Mouse (Mus musculus): ENCODE measurements around the gene Trp53inp2. TPM values are rescaled to one million over a fixed set of nuclear protein-coding genes. Genes with fewer than 3 reads are reported as not detected.

The Trp53inp2 gene
- 100 to 1,000 TPM; 433 to 445 TPM for total RNA-seq (2021)
- long read RNA-seq, experiment 1, transcript Trp53inp2-201 (4 exons, 3,979 nt), result major isoform, 64 of 143 reads
- long read RNA-seq, experiment 1, partial matches to known transcripts, result 3 of 143 reads
- long read RNA-seq, experiment 1, other reads (novel, unspliced or antisense), result 72 of 143 reads
- long read RNA-seq, experiment 2, transcript Trp53inp2-201 (4 exons, 3,979 nt), result major isoform, 15 of 73 reads
- long read RNA-seq, experiment 2, partial matches to known transcripts, result 55 of 73 reads
- long read RNA-seq, experiment 2, other reads (novel, unspliced or antisense), result 3 of 73 reads

DNA sequence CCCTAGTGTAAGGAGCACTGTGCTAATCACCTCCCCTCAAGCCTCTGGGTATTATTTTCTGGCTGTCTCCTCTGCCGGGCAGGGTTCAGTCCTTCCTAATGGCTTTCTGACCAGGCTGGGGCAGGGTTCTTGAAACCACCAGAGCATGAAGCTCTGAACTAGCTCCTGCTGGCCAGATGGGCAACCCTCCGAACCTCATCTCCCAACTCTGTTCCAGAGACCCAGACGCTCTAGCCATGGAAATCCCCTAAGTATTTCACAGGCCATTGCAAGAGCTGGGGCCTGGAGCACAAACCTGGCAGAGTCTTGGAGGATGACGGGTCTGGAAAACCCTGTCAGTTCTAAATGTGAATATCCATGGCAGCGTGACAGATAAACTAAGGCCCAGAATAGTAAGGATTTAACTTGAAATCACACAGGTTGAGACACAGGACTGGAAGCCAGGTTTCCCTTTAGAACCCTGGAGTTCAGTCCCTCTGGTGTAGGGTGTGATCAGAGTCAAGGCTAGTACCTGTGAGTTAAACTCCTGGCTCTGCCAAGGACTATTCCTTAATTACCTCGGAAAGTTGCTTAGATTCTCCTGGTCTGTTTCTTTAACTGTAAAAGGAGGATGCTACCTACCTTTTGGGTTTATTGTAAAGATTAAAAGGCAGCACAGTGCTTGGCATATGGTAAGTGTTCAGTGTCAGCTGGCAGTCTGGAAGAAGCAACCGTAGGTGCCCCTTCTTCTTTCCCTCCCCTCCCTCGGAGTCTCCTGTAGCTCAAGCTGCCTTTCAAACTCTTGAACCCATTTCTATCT is at the start of gene Trp53inp2:
Trp53inp2 (plus strand) TSS at position 799 of the 799 bp plus-strand sequence.
- DNase-seq, result peak in 1 of 2 experiments; percentile 28

DNA sequence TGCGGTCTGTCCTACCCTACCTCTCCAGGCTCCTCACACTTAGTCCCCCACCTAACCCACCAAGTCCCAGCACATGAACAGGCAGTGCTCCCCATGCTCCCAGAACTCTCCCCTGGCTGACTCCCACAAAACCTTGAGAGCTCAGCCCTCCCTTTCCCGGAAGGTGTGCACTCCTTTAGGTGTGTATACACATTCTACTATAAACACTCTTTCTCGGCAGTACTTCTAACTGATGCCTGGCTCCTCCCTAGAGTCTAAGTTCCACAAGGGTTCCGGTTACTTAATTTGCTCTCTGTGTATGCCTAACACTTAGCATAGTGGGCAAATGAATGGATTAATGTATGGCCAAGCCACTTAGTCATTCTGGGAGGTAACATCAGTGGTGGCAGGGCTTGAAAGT is 49.5 kb upstream of the Trp53inp2 start:
- DNase-seq, result no peak

DNA sequence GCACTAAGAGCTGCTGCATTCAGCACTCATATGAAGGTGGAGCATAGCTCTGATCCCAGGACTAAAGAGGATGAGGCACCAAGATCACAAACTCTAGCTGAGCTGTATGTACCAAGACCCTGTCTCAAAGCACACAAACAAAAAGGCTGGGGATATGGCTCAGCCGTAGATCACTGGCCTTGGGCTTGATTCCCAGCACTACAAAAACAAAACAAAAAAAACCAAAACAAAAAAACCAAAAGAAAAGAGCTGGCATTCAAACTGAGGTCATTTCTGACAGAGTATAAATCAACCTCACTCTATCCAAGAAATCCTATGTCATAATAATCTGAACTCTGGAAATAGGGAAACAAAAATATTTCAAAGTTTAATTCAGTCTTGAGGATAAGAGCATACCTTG is 47.4 kb upstream of the Trp53inp2 start:
- DNase-seq, result no peak

DNA sequence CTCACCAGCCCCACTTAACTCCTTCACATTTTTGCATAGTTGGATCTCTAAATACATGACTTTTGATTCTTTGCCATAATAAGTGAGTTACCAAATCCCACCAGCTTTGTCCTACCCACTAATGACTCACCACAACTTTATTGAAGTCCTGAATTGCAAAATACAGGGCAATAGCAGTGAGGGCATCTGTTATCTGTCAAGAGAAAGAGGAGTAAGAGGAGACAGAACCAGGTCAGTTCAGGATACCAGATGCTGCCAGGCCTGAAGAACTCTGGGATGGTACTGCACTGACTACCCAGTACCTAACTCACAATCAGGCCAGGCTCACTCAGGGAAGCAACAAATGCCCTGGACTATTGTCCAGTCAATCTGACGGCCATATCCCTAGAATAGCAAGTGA is 45.6 kb upstream of the Trp53inp2 start:
- no peak for DNase-seq

DNA sequence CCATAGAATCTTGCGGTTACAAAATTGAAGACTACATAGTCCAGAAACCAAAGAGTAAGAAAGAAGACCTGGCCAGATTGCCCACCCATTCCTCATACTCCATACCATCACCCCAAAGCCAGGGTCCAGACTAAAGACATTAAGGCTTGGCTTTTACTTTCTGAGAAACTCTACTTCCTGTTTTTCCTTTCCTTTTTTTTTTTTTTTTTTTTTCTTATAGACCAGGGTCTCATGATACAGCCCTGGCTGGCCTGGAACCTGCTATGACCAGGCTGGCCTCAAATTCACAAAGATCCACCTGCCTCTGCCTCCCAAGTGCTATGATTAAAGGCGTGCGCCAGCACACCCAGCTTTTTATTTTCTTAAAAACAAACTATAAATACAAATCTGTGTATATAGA is 44.6 kb upstream of the Trp53inp2 start:
- no peak for DNase-seq

DNA sequence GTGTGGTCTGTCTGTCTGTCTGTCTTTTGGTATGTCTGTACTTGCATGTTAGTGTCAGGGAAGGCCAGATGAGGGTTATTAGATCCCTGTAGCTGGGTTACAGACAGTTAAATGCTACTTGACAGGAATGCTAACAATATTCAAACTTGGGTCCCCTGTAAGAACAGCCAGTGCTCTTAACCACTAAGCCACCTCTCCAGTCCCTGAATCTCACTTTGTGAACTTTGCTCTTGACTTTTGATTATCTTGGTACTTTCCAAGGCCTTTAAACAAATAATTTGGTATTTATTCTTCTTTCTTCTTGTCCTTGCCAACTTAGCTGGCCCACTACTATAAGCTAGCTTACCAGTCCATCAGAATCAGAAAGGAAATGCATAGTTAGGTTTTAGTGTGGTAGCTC is 40.7 kb upstream of the Trp53inp2 start:
- DNase-seq, result no peak

DNA sequence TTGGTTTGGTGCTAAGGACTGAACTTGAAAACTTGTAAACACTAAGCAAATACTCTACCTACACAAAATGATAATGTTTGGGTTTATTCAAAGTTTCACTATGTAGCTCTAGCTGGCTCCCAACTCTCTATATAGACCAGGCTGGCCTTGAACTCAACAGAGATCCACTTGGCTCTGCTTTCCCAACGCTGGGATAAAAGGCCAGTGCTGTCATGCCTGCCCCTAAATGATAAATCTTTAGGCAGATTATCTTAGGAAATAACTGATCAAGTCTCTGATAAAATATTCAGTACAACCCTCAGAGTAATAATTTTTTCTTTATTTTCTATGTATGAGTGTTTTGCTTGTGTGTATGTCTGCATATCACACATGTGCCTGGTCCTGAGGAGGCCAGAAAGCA is 34.2 kb upstream of the Trp53inp2 start:
- no peak for DNase-seq

DNA sequence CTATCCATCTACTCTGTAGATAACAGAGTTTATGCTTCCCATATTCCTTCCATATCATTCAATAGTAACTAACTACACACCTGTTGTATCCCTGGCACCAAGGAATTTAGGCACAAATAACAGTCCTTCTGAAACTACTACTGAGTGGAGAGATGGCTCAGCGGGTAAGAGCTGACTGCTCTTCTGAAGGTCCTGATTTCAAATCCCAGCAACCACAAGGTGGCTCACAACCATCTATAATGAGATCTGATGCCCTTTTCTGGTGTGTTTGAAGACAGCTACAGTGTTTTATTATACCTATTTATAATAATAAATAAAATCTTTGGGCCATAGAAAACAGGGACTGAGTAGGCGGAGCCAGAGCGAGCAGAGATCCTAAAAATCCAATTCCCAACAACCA is 26.5 kb upstream of the Trp53inp2 start:
- no peak for DNase-seq

DNA sequence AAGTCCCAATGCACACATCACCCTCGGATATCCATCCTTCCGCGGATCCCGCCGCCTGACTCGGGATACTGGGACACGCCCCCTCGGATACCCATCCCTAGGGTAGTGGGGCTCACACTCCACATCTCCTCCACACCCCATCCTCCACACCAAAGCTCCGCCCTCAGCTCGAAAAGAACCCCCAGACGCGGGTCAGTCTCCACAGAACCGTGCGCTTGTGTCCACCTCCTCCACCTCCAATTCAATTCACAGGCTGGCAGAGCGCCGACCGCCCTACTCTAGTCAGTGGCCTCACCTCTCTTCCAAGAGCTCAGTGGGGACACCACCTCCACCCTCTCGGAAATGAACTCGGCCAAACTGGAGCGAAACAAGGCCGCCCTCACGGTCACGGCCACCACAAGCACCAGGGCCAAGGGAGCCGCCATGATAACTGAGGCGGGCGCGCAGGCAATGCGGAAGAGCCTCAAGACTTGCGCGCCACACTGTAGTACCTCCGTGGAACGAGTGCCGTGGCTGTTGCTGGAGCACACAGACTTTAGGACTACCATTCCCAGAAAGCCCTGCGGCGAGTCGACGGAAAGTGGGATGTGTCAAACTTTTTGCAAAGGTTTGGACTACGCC is 23.8 kb upstream of the Trp53inp2 start, which contains the start of gene Pigu:
Pigu (minus strand) TSS at position 460 of the 621 bp plus-strand sequence.
- peak; percentile 97 for DNase-seq

DNA sequence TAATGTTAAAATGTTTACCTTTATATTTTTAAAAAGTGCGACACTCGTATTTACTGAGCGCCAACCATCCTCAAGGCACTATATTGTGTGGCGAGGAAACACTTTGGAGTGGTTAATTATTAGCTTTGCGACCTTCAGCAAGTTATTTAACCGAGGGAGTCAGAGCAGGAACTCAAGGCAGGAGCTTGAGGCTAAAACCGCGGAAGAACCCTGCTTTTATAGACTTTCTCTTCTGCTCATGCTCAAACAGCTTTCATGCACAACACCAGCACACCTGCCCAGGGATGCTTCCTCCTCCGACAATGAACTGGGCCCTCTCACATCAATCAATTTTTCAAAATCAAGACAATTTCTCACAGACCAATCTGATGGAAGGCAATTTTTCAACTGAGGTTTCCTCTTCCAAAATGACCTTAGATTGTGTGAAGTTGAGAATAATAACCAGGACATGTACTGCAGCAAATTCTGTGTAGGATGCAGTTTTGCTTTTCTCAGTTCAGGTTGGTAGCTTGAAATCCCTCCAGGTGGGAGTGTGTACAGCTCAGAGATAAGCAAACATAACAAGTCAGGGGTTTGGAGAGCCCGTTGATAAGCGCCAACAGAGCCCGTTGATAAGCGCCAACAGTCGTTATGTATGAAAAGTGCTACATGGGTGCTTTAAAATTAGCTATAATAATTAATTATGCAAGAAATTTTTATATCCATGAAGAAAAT is 23.0 kb upstream of the Trp53inp2 start:
- DNase-seq, result peak in 1 of 2 experiments; percentile 48

DNA sequence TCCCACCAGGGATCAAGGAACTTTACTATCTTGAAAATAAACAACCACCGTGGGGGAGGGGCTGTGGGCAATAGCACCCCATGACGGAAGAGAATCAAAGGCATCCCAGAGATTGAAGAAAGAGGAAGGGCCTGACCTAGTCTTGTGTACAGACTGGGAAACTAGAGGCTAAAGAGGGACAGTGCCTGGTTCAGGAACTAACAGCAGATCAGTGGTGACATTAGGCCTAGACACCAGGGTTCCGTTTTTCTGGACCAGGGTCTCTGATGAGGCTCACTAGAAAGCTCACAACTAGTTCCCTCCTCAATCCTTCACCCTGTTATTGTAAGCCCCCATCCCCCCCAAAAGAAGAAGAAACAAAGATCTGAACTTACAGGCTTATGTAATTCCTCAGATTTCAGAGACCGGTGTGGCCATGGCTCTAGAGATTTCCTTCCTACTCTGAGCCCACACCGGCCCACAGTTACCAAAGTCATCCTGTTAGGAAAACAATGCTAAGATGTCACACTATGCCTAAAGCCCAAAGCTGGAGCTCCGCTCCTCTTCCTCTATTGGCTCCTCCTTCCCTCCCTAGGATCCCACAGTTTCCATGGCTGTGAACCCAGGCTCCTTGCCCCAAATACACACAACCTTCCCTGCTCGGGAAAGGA is 13.1 kb upstream of the Trp53inp2 start:
- DNase-seq, result peak in 1 of 2 experiments; percentile 25

DNA sequence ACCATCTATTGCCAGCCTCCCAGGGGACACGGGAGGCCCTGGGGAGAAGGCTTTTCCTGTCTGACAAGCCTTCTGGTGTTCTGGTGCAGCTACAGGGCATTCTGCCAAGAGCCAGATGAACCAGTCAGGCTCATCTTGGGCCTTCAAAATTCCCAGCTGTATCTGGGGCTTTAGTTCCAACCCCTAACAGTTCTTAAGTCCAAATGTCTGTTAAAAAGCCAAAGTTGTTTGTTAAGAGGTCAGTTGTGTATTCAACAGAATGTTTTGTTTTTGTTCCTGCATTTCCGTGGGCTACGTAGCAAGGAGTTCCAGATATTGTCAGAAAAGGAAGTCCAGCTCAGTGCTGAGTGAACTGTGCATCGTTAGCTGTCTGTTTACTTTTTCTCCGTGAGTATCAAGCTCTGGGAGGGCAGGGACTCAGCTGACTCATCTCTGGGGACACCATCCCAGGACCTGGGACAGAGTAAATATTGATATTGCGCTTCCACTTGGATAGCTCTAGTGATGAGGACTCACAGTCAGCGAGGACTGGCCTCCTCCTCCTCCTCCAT is 11.5 kb upstream of the Trp53inp2 start:
- DNase-seq, result peak; percentile 82 to 85

DNA sequence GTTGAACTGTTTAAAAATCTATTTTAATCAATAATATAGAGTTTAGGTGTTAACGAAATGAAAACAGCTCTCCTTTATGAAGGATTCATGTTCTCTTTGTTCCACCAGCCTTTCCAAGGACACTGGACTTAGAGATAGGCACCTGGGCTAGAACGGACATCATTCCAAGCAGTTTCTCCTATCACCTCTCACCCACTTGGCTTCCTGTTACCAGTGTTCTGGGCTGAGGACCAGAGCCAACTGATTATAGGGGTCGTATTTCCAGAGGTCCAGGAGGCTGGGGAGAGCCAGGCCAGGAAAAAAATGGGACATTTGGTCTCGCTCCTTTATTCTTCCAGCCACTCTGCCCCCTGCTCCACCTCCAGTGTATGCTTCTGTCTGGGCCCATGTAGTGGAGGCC is 8.4 kb upstream of the Trp53inp2 start:
- peak; percentile 44 to 72 for DNase-seq

DNA sequence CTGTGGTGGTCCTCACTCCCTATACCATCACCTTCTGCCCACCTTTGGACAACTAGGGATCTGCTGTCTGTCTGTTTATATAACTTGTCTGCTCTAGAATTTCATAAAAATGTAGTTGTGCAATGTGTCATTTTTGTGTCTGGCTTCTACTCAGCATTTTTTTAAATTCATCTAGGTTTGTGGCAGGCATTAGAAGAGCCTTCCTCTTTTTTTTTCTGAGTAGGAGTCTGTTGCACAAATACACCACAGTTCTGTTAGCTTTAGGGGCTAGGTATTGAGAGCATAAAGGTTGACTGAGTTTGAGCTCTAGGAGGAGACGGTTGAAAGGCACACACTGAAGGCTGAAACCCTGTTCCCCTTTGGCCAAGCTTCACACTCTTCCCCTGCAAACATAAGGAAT is 7.6 kb upstream of the Trp53inp2 start:
- no peak for DNase-seq

DNA sequence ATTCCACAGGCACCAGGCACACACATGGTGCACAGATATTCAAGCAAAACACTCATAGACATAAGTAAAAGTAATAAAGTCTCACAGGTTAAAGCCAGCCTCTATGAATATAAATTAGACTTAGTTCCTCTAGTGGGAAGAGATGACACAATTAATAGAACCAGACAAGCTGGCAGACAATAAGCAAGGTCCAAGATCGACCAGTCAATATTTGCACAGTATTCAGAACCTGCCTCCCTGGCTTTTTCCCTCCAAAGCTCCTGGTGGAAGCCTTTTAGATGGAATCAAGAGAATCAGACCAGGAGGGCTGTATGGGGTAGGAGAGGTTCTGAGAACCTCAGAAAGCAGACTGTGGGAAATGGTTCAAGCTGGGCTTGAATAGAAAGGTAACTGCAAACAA is 7.0 kb upstream of the Trp53inp2 start:
- DNase-seq, result no peak

DNA sequence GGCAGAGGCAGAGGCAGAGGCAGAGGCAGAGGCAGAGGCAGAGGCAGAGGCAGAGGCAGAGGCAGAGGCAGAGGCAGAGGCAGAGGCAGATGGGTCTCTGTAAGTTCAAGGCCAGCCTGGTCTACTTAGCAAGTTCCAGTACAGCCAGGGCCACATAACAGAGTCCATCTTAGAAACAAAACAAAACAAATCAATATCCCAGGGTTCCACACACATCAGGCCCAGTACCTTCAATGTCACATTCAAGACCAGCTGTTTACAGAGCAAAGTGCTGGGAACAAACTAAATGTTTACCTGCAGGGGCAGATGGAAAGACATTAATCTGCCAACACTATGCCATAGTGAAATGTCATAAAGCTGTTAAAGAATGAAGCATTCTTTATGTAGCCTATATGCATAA is 6.3 kb upstream of the Trp53inp2 start:
- DNase-seq, result no peak

DNA sequence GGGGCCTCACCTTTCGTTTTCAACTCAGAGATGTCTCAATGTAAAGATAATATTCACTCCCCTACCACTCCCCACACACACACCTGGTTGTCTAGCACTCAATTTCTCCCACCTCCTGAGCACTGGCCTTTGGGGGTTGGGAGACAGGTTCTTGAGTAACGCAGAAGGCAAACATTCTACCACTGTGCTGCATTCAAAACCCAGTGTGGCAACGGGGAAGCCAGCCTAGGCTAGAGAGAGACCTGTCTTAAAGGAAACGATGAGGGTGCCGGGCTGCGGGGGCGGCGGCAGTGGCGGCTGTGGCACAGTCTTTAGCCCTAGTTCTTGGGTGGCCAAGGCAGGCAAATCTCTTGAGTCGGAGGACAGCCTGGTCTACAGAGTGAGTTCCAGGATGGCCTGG is 4.7 kb upstream of the Trp53inp2 start:
- no peak for DNase-seq

DNA sequence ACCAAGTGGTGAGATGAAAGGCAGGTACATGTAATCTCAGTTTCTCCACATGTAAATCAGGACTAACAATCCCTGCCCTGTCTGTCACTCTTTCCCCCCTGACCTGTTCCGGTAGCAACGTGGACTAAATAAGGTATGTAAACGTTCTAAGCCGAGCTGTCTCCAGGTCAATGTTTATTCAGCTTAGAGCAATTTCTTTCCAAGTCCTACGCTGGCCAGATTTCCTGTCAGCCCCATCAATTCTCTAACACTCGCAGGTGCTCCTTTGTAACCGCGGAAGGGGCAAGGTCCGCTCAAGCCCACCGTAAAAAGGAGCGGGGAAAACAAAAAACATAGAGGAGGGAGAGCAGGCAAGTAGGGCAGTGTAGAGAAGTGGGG is 190 bp downstream of the Trp53inp2 start:
- DNase-seq, result no peak

DNA sequence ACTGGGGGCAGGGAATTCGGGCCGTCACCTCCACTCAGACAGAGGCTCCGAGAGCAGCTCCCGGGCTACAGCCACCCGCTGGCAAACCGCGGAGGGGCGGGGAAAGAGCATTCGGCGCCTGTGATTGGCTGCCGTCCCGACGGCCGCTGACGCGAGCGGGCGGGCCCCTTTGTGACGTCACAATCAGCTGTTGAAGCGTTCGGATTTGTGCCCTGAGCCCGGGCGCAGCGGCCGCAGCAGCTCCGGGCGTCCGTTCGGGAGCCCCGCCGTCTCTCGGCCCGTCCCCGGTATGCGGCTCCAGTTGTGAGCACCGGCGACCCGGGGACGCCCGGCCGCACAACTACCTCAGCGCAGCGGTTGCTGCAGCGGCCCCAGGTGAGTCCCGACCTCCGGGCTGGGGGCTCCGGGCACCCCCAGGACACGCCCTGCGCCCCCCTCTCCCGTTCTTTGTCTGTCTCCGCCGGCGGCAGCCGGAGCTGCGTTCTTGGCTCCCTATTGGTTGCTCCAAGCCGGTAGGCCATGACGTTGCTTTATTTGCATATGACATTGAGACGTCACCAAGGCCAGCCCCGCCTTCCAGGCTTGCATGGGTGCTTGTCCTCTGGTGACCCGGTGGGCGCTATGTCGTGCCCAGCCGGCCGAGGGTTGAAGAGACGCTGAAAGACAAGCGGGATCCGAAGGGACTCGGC is 928 bp downstream of the Trp53inp2 start:
- DNase-seq, result peak; percentile 98 to 99

DNA sequence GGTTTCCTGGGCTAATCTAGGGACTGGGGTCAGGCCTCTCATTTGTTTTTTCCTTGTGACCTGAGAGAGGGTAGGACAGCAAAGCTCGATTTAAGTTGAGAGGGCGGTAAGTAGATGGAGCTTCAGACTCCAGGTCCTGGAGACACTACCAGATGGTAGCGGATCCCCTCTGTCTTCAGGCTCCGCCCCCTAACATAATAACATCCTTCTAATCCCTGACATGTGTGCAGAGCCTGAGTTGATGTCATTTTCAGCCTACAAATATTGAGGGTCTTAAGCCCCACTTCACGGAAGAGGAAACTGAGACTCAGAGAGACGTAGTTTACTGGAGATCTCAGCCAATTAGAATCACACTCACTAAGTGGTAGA is 1.5 kb downstream of the Trp53inp2 start:
- no peak for DNase-seq

DNA sequence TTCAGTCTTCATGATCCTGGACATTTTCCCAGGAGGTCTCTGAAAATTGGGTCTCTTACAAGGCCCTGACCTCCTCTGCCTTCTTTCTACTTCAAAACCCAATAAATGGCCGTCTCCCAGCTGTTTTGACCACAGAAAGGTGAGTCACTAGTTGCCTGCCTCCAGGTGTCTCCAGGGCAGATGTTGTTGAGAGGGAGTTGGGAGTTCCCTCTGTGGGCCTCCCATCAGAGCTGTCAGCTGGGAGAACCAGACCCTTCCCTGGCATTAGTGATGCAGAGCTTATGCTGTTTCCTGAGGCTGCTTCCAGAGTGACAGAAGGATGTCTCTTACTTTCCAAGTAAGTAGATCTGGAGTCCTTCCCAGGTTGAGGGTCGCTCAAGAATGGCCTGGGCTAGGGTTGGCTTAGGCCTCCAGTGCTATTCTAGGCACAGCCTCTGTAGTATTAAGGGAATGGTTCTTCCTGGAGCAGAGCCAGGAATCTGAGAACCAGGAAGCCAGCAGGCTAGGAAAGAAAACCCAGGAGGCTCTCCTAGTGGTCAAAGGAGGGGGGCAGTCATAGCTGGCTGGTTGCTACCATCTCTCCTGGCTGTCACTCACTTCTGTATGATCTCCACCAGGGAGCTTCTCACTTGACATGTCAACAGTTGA is 2.1 kb downstream of the Trp53inp2 start:
- peak; percentile 81 to 84 for DNase-seq
